8 mouse cellular contexts compared by ENCODE assay signal in the genomic region with DNA sequence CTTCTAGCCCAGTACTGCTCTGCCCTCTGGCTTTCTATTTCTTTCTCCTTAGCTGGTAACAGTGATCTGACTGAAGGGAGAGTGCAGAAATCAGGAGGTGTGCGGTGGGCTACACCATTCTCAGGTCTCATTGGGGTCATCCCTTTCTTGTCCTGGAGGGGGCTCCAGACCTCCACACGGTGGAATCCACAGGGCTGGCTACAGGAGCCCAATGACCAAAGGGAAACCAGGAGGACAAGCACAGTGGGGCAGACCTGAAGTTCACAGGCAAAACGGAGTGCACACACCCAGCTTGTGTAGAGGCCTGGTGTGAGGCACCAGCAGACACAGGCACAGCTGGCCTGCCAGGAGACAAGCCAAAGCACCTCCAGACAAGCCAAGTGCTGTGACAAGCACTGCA. TPM values are rescaled to one million over a fixed set of nuclear protein-coding genes. Genes with fewer than 3 reads are reported as not detected.
DNase-seq lines count a peak whose midpoint lies in the region; ATAC-seq lines count a peak whose summit lies in the region.

No protein-coding gene starts in this region.

- no peaks in the 10 kb centered on the region for H3K9me3 ChIP-seq in embryonic facial prominence, embryonic 15.5 days (replicated peaks)
- no peaks in the 10 kb centered on the region for H3K9me3 ChIP-seq in heart, embryonic 15.5 days (replicated peaks)
- H3K9me3 ChIP-seq in kidney, embryonic 16.5 days (ENCODE audit: low read length): no peaks in the 10 kb centered on the region

- H3K4me3 ChIP-seq in embryonic facial prominence, embryonic 15.5 days (replicated peaks): no peak overlapping the region
- H3K4me3 ChIP-seq in heart, embryonic 15.5 days: no peak overlapping the region
- H3K4me3 ChIP-seq in kidney, embryonic 16.5 days (ENCODE audit: low read length): no peak overlapping the region

- ATAC-seq in embryonic facial prominence, embryonic 15.5 days (ENCODE audit: insufficient number of reproducible peaks, low FRiP score, low TSS enrichment, low read depth): peak; percentile 41; the same call in 1 of the 2 replicates
- peak; percentile 67 for ATAC-seq in heart, embryonic 15.5 days (replicated peaks; ENCODE audit: insufficient number of reproducible peaks, insufficient read depth, low FRiP score, low read depth)
- ATAC-seq in kidney, embryonic 16.5 days (ENCODE audit: low FRiP score, low TSS enrichment): peak; percentile 73

- DNase-seq in adrenal gland, adult (ENCODE audit: inconsistent age in 2 of 2, low spot score in 1 of 2): peak; percentile 60 to 85
- DNase-seq in adrenal gland, postnatal 4 days (ENCODE audit: low spot score in 2 of 2): no peak
- peak; percentile 53 for DNase-seq in adrenal gland, postnatal 25 days
- DNase-seq in lung, postnatal 36 days: peak; percentile 76
- DNase-seq in splenic B cell, adult 2 months (ENCODE audit: low read depth, low spot score): peak; percentile 52

- peaks cover 15% of the 10 kb centered on the region for H3K4me1 ChIP-seq in embryonic facial prominence, embryonic 15.5 days
- H3K4me1 ChIP-seq in heart, embryonic 15.5 days (replicated peaks): peaks cover 5% of the 10 kb centered on the region; the same call in 1 of the 2 replicates
- no peaks in the 10 kb centered on the region for H3K4me1 ChIP-seq in kidney, embryonic 16.5 days (ENCODE audit: insufficient read depth, low read length)

- H3K9ac ChIP-seq in embryonic facial prominence, embryonic 15.5 days: no peak overlapping the region
- no peak overlapping the region for H3K9ac ChIP-seq in heart, embryonic 15.5 days
- H3K9ac ChIP-seq in kidney, embryonic 16.5 days (replicated peaks; ENCODE audit: low read length): no peak overlapping the region

- H3K27ac ChIP-seq in embryonic facial prominence, embryonic 15.5 days (replicated peaks): no peak overlapping the region
- H3K27ac ChIP-seq in heart, embryonic 15.5 days: no peak overlapping the region
- no peak overlapping the region for H3K27ac ChIP-seq in kidney, embryonic 16.5 days (ENCODE audit: low read length)

- H3K4me2 ChIP-seq in embryonic facial prominence, embryonic 15.5 days (replicated peaks): no peak overlapping the region
- no peak overlapping the region for H3K4me2 ChIP-seq in heart, embryonic 15.5 days
- H3K4me2 ChIP-seq in kidney, embryonic 16.5 days (replicated peaks; ENCODE audit: low read depth, low read length): no peak overlapping the region

- H3K36me3 ChIP-seq in embryonic facial prominence, embryonic 15.5 days: peaks cover 80% of the 10 kb centered on the region
- peaks cover 40% of the 10 kb centered on the region for H3K36me3 ChIP-seq in heart, embryonic 15.5 days
- peaks cover 39% of the 10 kb centered on the region for H3K36me3 ChIP-seq in kidney, embryonic 16.5 days (ENCODE audit: insufficient read depth, low read length)
- H3K36me3 ChIP-seq in splenic B cell, adult 2 months (ENCODE audit: control insufficient read depth, insufficient read depth, low read length, poor library complexity, severe bottlenecking): no peaks in the 10 kb centered on the region; the same call in 1 of the 2 replicates

- WGBS in embryonic facial prominence, embryonic 15.5 days: 18% methylated on average over 3 of the region's 3 CpGs
- 23% methylated on average over 3 of the region's 3 CpGs for WGBS in heart, embryonic 15.5 days
- 11% methylated on average over 3 of the region's 3 CpGs for WGBS in kidney, embryonic 16.5 days

- no peaks in the 10 kb centered on the region for H3K27me3 ChIP-seq in embryonic facial prominence, embryonic 15.5 days
- H3K27me3 ChIP-seq in heart, embryonic 15.5 days: no peaks in the 10 kb centered on the region
- no peaks in the 10 kb centered on the region for H3K27me3 ChIP-seq in kidney, embryonic 16.5 days (ENCODE audit: insufficient read depth, low read length)
- H3K27me3 ChIP-seq in splenic B cell, adult 2 months (ENCODE audit: control insufficient read depth, insufficient read depth, low read length, poor library complexity, severe bottlenecking): no peaks in the 10 kb centered on the region

RNA-seq across cellular contexts. Expression of gene Rpl27a, which starts 9.4 kb away (rescaled TPM):
- total RNA-seq in adrenal gland, postnatal 4 days (2021): 100 to 1,000 TPM; 264 to 272 TPM
- total RNA-seq in adrenal gland, postnatal 25 days (2021): 201 and 220 TPM in 2 replicates
- 140 and 145 TPM in 2 replicates for polyA plus RNA-seq in embryonic facial prominence, embryonic 15.5 days (2015; fragmentation: Nextera tagmentation; extraction: Ambion mirVana)
- 70.7 and 72.1 TPM in 2 replicates for polyA plus RNA-seq in heart, embryonic 15.5 days (2015; fragmentation: Nextera tagmentation; extraction: Ambion mirVana)
- 122 and 129 TPM in 2 replicates for polyA plus RNA-seq in kidney, embryonic 16.5 days (2015; fragmentation: Nextera tagmentation; extraction: Ambion mirVana)

RNA-seq across cellular contexts. Expression of gene Trim66, which starts 20.4 kb away (rescaled TPM):
- total RNA-seq in adrenal gland, postnatal 4 days (2021): under 1 TPM; 0.25 to 0.40 TPM
- total RNA-seq in adrenal gland, postnatal 25 days (2021): 0.19 and 0.33 TPM in 2 replicates
- 3.9 and 5.6 TPM in 2 replicates for polyA plus RNA-seq in embryonic facial prominence, embryonic 15.5 days (2015; fragmentation: Nextera tagmentation; extraction: Ambion mirVana)
- 0.01 TPM in 1 of 2 replicates, not detected in the other for polyA plus RNA-seq in heart, embryonic 15.5 days (2015; fragmentation: Nextera tagmentation; extraction: Ambion mirVana)
- polyA plus RNA-seq in kidney, embryonic 16.5 days (2015; fragmentation: Nextera tagmentation; extraction: Ambion mirVana): 0.03 TPM in 1 of 2 replicates, not detected in the other

Comparison
In these comparisons a context has a peak if more than half of its experiments do, and no peak if none do; other contexts are left out.
1. DNase-seq: peak in adrenal gland, adult (2 of 2), adrenal gland, postnatal 25 days (single experiment), lung, postnatal 36 days (single experiment) and splenic B cell, adult 2 months (single experiment); none in adrenal gland, postnatal 4 days (0 of 2).
2. Peak in every context shown above with its lines, with median percentiles within 50 percentile points of each other: ATAC-seq.